Mouse (Mus musculus) forebrain, embryonic 14.5 days (tissue): ENCODE results near the gene Gm28374. TPM values are rescaled to one million over a fixed set of nuclear protein-coding genes. Genes with fewer than 3 reads are reported as not detected.
"Not testable (repeated sequence)": the region's sequence is repeated elsewhere in the genome, so short reads cannot be mapped to it uniquely, and the experiment has no call there.

Experiments
- ATAC-seq: fragments of 200-750 bp; cut with Nextera tagmentation; 2 replicates; pipeline ENCODE4 v1.8.0; 2017; ENCODE audit warnings: mild to moderate bottlenecking, moderate library complexity
- DNase-seq: peaks from one replicate; pipeline ENCODE4 v3.0.0-alpha.2; 2015; ENCODE audit warnings: low spot score
- H3K27ac ChIP-seq: fragments of 300-500 bp; sonication (generic); 2 replicates; pipeline ENCODE4 v1.5.1; 2014; ENCODE audit warnings: low read depth, mild to moderate bottlenecking, control low read depth, low read length, moderate library complexity
- H3K27me3 ChIP-seq: fragments of 300-500 bp; sonication (generic); replicated peaks from 2 replicates; pipeline ENCODE4 v1.6.1; 2014; ENCODE audit warnings: low read length, control low read depth, mixed read lengths; ENCODE audit not compliant: control insufficient read depth, insufficient read depth
- H3K36me3 ChIP-seq: fragments of 300-500 bp; sonication (generic); 2 replicates; pipeline ENCODE4 v1.6.1; 2014; ENCODE audit warnings: low read length, control low read depth; ENCODE audit not compliant: control insufficient read depth, insufficient read depth
- H3K4me1 ChIP-seq: fragments of 300-500 bp; sonication (generic); 2 replicates; pipeline ENCODE4 v1.6.1; 2014; ENCODE audit warnings: antibody characterized with exemption, low read length, control low read depth; ENCODE audit not compliant: control insufficient read depth, insufficient read depth
- H3K4me2 ChIP-seq: fragments of 300-500 bp; sonication (generic); 2 replicates; pipeline ENCODE4 v1.6.1; 2014; ENCODE audit warnings: mild to moderate bottlenecking, control low read depth, low read length
- H3K4me3 ChIP-seq: fragments of 300-500 bp; sonication (generic); 2 replicates; pipeline ENCODE4 v1.5.1; 2014; ENCODE audit warnings: low read depth, low read length, control low read depth
- H3K9ac ChIP-seq: fragments of 300-500 bp; sonication (generic); 2 replicates; pipeline ENCODE4 v1.6.1; 2014; ENCODE audit warnings: mild to moderate bottlenecking, low read length, control low read depth, moderate library complexity
- H3K9me3 ChIP-seq: fragments of 300-500 bp; sonication (generic); replicated peaks from 2 replicates; pipeline ENCODE4 v1.6.1; 2016; ENCODE audit warnings: low read length, control low read depth, mixed read lengths; ENCODE audit not compliant: control insufficient read depth
- WGBS: fragments of 180-500 bp; shearing (Covaris S2); extraction: QIAGEN DNeasy Blood & Tissue Kit; methylation state at CpG from one replicate; pipeline ENCODE4 v1.1.7; 2014; 5-methylcytosine and 5-hydroxymethylcytosine counted together
- polyA plus RNA-seq: library from polyadenylated mRNA; unstranded; fragments of >200 nt; fragmentation: Nextera tagmentation; extraction: Ambion mirVana; gene quantifications from 2 replicates; pipeline ENCODE4 v1.2.1, GENCODE M21; 2014

The Gm28374 gene
- polyA plus RNA-seq, 1 experiment from 2014 or later: 1.4 TPM

GRCm38 (mm10) chr19:6054296-6054695 is 27.8 kb downstream of the Gm28374 start:
- peaks cover 70% of the 10 kb centered on the region for H3K36me3 ChIP-seq

GRCm38 (mm10) chr19:6052516-6052915 is 29.5 kb downstream of the Gm28374 start:
- H3K9me3 ChIP-seq: no peaks in the 10 kb centered on the region
- H3K4me2 ChIP-seq: no peak overlapping the region
- H3K27ac ChIP-seq: no peak overlapping the region
- H3K9ac ChIP-seq: no peak overlapping the region
- no peaks in the 10 kb centered on the region for H3K27me3 ChIP-seq
- ATAC-seq (no peak), DNase-seq (no peak)
- H3K4me3 ChIP-seq: no peak overlapping the region
- peaks cover 78% of the 10 kb centered on the region for H3K36me3 ChIP-seq
- H3K4me1 ChIP-seq: peaks cover 16% of the 10 kb centered on the region
- 86% methylated on average over 7 of the region's 7 CpGs for WGBS

More at GRCm38 (mm10) chr19:6054296-6054695, 27.8 kb downstream of the Gm28374 start:
- DNase-seq: no peak
- Histone ChIP-seq H3K4me2 (no peak overlapping the region), H3K9ac (no peak overlapping the region), H3K27me3 (no peaks in the 10 kb centered on the region), H3K4me3 (no peak overlapping the region), H3K4me1 (peaks cover 14% of the 10 kb centered on the region), H3K27ac (no peak overlapping the region), H3K9me3 (no peaks in the 10 kb centered on the region)
- 87% methylated on average over 5 of the region's 5 CpGs for WGBS
- no peak for ATAC-seq

GRCm38 (mm10) chr19:6048681-6049410 is 33.2 kb downstream of the Gm28374 start:
- H3K4me2 ChIP-seq: no peak overlapping the region
- peaks cover 58% of the 10 kb centered on the region for H3K36me3 ChIP-seq
- H3K27ac ChIP-seq: no peak overlapping the region
- no peaks in the 10 kb centered on the region for H3K27me3 ChIP-seq
- no peak for DNase-seq
- no peak for ATAC-seq
- peaks cover 15% of the 10 kb centered on the region for H3K4me1 ChIP-seq
- WGBS: 95% methylated on average over 11 of the region's 11 CpGs
- no peaks in the 10 kb centered on the region for H3K9me3 ChIP-seq
- H3K4me3 ChIP-seq: no peak overlapping the region
- no peak overlapping the region for H3K9ac ChIP-seq

GRCm38 (mm10) chr19:6047899-6048166 is 34.2 kb downstream of the Gm28374 start:
- H3K36me3 ChIP-seq: peaks cover 48% of the 10 kb centered on the region
- no peak overlapping the region for H3K27ac ChIP-seq
- H3K9me3 ChIP-seq: no peaks in the 10 kb centered on the region
- WGBS: 91% methylated on average over 8 of the region's 8 CpGs
- DNase-seq (no peak), ATAC-seq (no peak)
- H3K4me3 ChIP-seq: peak overlapping the region; percentile 96
- H3K9ac ChIP-seq: peak overlapping the region; percentile 84
- H3K4me1 ChIP-seq: peaks cover 15% of the 10 kb centered on the region
- no peaks in the 10 kb centered on the region for H3K27me3 ChIP-seq
- peak overlapping the region; percentile 90 for H3K4me2 ChIP-seq

GRCm38 (mm10) chr19:6047154-6047898 is 34.7 kb downstream of the Gm28374 start:
- H3K9ac ChIP-seq: peak overlapping the region; percentile 84
- 2% methylated on average over 42 of the region's 44 CpGs for WGBS
- no peaks in the 10 kb centered on the region for H3K9me3 ChIP-seq
- DNase-seq: no peak
- peak overlapping the region; percentile 96 for H3K4me3 ChIP-seq
- H3K27ac ChIP-seq: peak overlapping the region; percentile 99
- peaks cover 43% of the 10 kb centered on the region for H3K36me3 ChIP-seq
- peak; percentile 16 for ATAC-seq
- peaks cover 15% of the 10 kb centered on the region for H3K4me1 ChIP-seq
- H3K4me2 ChIP-seq: peak overlapping the region; percentile 90
- no peaks in the 10 kb centered on the region for H3K27me3 ChIP-seq

- H3K9ac ChIP-seq: peak within 1 kb of the TSS; percentile 84
- peak within 1 kb of the TSS; percentile 90 for H3K4me2 ChIP-seq
- H3K9me3 ChIP-seq: no peaks in the 10 kb centered on the region
- no peaks in the 10 kb centered on the region for H3K27me3 ChIP-seq
- WGBS: under 1% methylated on average over 65 of the region's 65 CpGs
- peaks cover 15% of the 10 kb centered on the region for H3K4me1 ChIP-seq
- H3K4me3 ChIP-seq: peak within 1 kb of the TSS; percentile 96
- ATAC-seq (peak; percentile 94), DNase-seq (peak; percentile 98)
- H3K36me3 ChIP-seq: peaks cover 35% of the 10 kb centered on the region
- H3K27ac ChIP-seq: peak within 1 kb of the TSS; percentile 99
Observed at GRCm38 (mm10) chr19:6046294-6047153, 35.5 kb downstream of the Gm28374 start, which contains the start of gene Syvn1. TSS of gene Syvn1 (plus strand) at chr19:6046576.

- H3K9ac ChIP-seq: peak overlapping the region; percentile 84
- H3K36me3 ChIP-seq: peaks cover 26% of the 10 kb centered on the region
- H3K9me3 ChIP-seq: no peaks in the 10 kb centered on the region
- ATAC-seq (peak; percentile 35), DNase-seq (peak; percentile 75)
- WGBS: 23% methylated on average over 20 of the region's 20 CpGs
- H3K4me3 ChIP-seq: peak overlapping the region; percentile 96
- no peaks in the 10 kb centered on the region for H3K27me3 ChIP-seq
- peaks cover 15% of the 10 kb centered on the region for H3K4me1 ChIP-seq
- peak overlapping the region; percentile 99 for H3K27ac ChIP-seq
- H3K4me2 ChIP-seq: peak overlapping the region; percentile 90
Observed at GRCm38 (mm10) chr19:6045366-6046293, 36.4 kb downstream of the Gm28374 start.

GRCm38 (mm10) chr19:6044102-6044501 is 38.0 kb downstream of the Gm28374 start:
- DNase-seq: peak; percentile 71
- not testable (repeated sequence) for H3K4me3 ChIP-seq, H3K27me3 ChIP-seq, H3K4me2 ChIP-seq, H3K9me3 ChIP-seq, ATAC-seq, H3K9ac ChIP-seq, H3K27ac ChIP-seq
- peaks cover 15% of the 10 kb centered on the region for H3K4me1 ChIP-seq
- H3K36me3 ChIP-seq: peaks cover 11% of the 10 kb centered on the region
- WGBS: 72% methylated on average over 4 of the region's 4 CpGs
